Mouse (Mus musculus) E14TG2a.4 (cell line): ENCODE data around the gene Zfp212.
A peak's percentile ranks its signal among the peaks of the same experiment; 100 is the strongest.

Source experiments
- H3K27me3 ChIP-seq: 2 replicates; pipeline ENCODE4 v1.6.1; 2014; ENCODE audit warnings: low read length, control low read depth; ENCODE audit not compliant: insufficient read depth
- H3K36me3 ChIP-seq: 2 replicates; pipeline ENCODE4 v1.6.1; 2014; ENCODE audit warnings: low read length, control low read depth; ENCODE audit not compliant: insufficient read depth
- H3K4me1 ChIP-seq: replicated peaks from 2 replicates; pipeline ENCODE4 v1.6.1; 2014; ENCODE audit warnings: low read depth, low read length, control low read depth
- H3K4me3 ChIP-seq: replicated peaks from 2 replicates; pipeline ENCODE4 v1.5.1; 2014; ENCODE audit warnings: mild to moderate bottlenecking, low read length
- H3K9me3 ChIP-seq: 2 replicates; pipeline ENCODE4 v1.6.1; 2014; ENCODE audit warnings: low read length, control low read depth
- CTCF ChIP-seq: conservative IDR thresholded peaks from 2 replicates; pipeline ENCODE4 v1.5.1; 2014; ENCODE audit warnings: low read length
- NANOG ChIP-seq: IDR thresholded peaks from 2 replicates; pipeline ENCODE4 v1.6.1; 2014; ENCODE audit warnings: borderline replicate concordance, low read length, mixed read lengths
- POU5F1 ChIP-seq: IDR thresholded peaks from 2 replicates; pipeline ENCODE4 v1.6.1; 2014; ENCODE audit warnings: low read length, borderline replicate concordance

The Zfp212 gene

GRCm38 (mm10) chr6:47888812-47889383 lies 31.4 kb upstream of the Zfp212 start:
- Histone ChIP-seq H3K9me3 (no peaks in the 10 kb centered on the region), H3K36me3 (peaks cover 9% of the 10 kb centered on the region; the same call in 1 of the 2 replicates), H3K27me3 (0 out of 2 replicates have a peak, but pooled peaks cover 7% of the 10 kb centered on the region), H3K4me1 (no peaks in the 10 kb centered on the region), H3K4me3 (no peak overlapping the region)
- TF ChIP-seq POU5F1 (no peak), CTCF (no peak)

- Histone ChIP-seq H3K36me3 (no peaks in the 10 kb centered on the region), H3K4me3 (no peak overlapping the region), H3K9me3 (no peaks in the 10 kb centered on the region), H3K4me1 (peaks cover 9% of the 10 kb centered on the region), H3K27me3 (peaks cover 34% of the 10 kb centered on the region)
- TF ChIP-seq NANOG (no peak), CTCF (no peak)
These were observed 20.9 kb upstream of the Zfp212 start for GRCm38 (mm10) chr6:47899416-47899815.

- no peaks in the 10 kb centered on the region for H3K9me3 ChIP-seq
- TF ChIP-seq POU5F1: no peak
- no peak for TF ChIP-seq CTCF
- no peak for TF ChIP-seq NANOG
- no peaks in the 10 kb centered on the region for H3K36me3 ChIP-seq
- peaks cover 25% of the 10 kb centered on the region for H3K4me1 ChIP-seq
- H3K4me3 ChIP-seq: no peak overlapping the region
- H3K27me3 ChIP-seq: peaks cover 74% of the 10 kb centered on the region
These were observed 16.7 kb upstream of the Zfp212 start for GRCm38 (mm10) chr6:47903587-47903986.

- H3K4me3 ChIP-seq: peak overlapping the region; percentile 82
- H3K4me1 ChIP-seq: peaks cover 25% of the 10 kb centered on the region
- H3K9me3 ChIP-seq: no peaks in the 10 kb centered on the region
- peaks cover 78% of the 10 kb centered on the region for H3K27me3 ChIP-seq
- TF ChIP-seq NANOG (peak; percentile 8; the same call in 1 of the 2 replicates), CTCF (no peak), POU5F1 (no peak)
- no peaks in the 10 kb centered on the region for H3K36me3 ChIP-seq
These were observed 15.9 kb upstream of the Zfp212 start for GRCm38 (mm10) chr6:47904361-47904760.

- peak overlapping the region; percentile 82 for H3K4me3 ChIP-seq
- H3K36me3 ChIP-seq: no peaks in the 10 kb centered on the region
- TF ChIP-seq POU5F1: no peak
- no peak for TF ChIP-seq CTCF
- no peak for TF ChIP-seq NANOG
These were observed 15.2 kb upstream of the Zfp212 start for GRCm38 (mm10) chr6:47904917-47905695.

GRCm38 (mm10) chr6:47906326-47906725 lies 13.9 kb upstream of the Zfp212 start:
- TF ChIP-seq POU5F1: no peak
- no peak for TF ChIP-seq NANOG
- no peak for TF ChIP-seq CTCF
- Histone ChIP-seq H3K27me3 (peaks cover 86% of the 10 kb centered on the region), H3K36me3 (no peaks in the 10 kb centered on the region), H3K4me1 (peaks cover 25% of the 10 kb centered on the region), H3K9me3 (no peaks in the 10 kb centered on the region), H3K4me3 (no peak overlapping the region)

More at GRCm38 (mm10) chr6:47904917-47905695, 15.2 kb upstream of the Zfp212 start:
- Histone ChIP-seq H3K27me3 (peaks cover 82% of the 10 kb centered on the region), H3K9me3 (no peaks in the 10 kb centered on the region), H3K4me1 (peaks cover 25% of the 10 kb centered on the region)

GRCm38 (mm10) chr6:47909007-47909406 lies 11.3 kb upstream of the Zfp212 start:
- Histone ChIP-seq H3K4me1 (peaks cover 24% of the 10 kb centered on the region), H3K27me3 (peaks cover 61% of the 10 kb centered on the region), H3K36me3 (no peaks in the 10 kb centered on the region), H3K4me3 (no peak overlapping the region), H3K9me3 (no peaks in the 10 kb centered on the region)
- TF ChIP-seq POU5F1 (no peak), CTCF (no peak), NANOG (no peak)

GRCm38 (mm10) chr6:47911650-47912049 lies 8.6 kb upstream of the Zfp212 start:
- Histone ChIP-seq H3K36me3 (no peaks in the 10 kb centered on the region), H3K4me1 (peaks cover 8% of the 10 kb centered on the region), H3K27me3 (peaks cover 35% of the 10 kb centered on the region), H3K9me3 (no peaks in the 10 kb centered on the region), H3K4me3 (no peak overlapping the region)
- no peak for TF ChIP-seq POU5F1
- no peak for TF ChIP-seq CTCF
- TF ChIP-seq NANOG: no peak

- H3K4me3 ChIP-seq: no peak overlapping the region
- H3K27me3 ChIP-seq: peaks cover 22% of the 10 kb centered on the region
- H3K36me3 ChIP-seq: no peaks in the 10 kb centered on the region
- no peaks in the 10 kb centered on the region for H3K9me3 ChIP-seq
- H3K4me1 ChIP-seq: peaks cover 16% of the 10 kb centered on the region
- TF ChIP-seq CTCF: no peak
- TF ChIP-seq NANOG: no peak
- TF ChIP-seq POU5F1: no peak
These were observed 7.3 kb upstream of the Zfp212 start for GRCm38 (mm10) chr6:47912991-47913390.
